Mouse (Mus musculus) MEL (cell line): Measurements from ENCODE around the gene Golga3. TPM values are rescaled to one million over a fixed set of nuclear protein-coding genes. Genes with fewer than 3 reads are reported as not detected.

Source experiments
- DNase-seq: peaks from one replicate; pipeline ENCODE4 v3.0.0; 2011; ENCODE audit warnings: low read depth, low spot score
- H3K27ac ChIP-seq: 2 replicates; pipeline ENCODE4 v1.5.1; 2012; ENCODE audit warnings: low read depth, mild to moderate bottlenecking, control low read depth, low read length, moderate library complexity; ENCODE audit not compliant: control insufficient read depth
- H3K27me3 ChIP-seq, 2 experiments: fragments of 150-350 bp in 1 of 2; sonication (generic) in 1 of 2; 2 replicates each; pipeline ENCODE4 v1.6.1; 2012; ENCODE audit warnings: low read length in 2 of 2, mild to moderate bottlenecking in 2 of 2, improper control_type of control experiment in 1 of 2, moderate library complexity in 1 of 2; ENCODE audit not compliant: insufficient read depth in 2 of 2, control insufficient read depth in 1 of 2
- H3K36me3 ChIP-seq, 2 experiments: 2 replicates each; pipeline ENCODE4 v1.6.1; 2012 to 2014; ENCODE audit warnings: low read length in 2 of 2, improper control_type of control experiment in 1 of 2, inconsistent platforms in 1 of 2, mild to moderate bottlenecking in 1 of 2; ENCODE audit not compliant: insufficient read depth in 2 of 2, control insufficient read depth in 1 of 2
- H3K4me1 ChIP-seq, 2 experiments: fragments of 150-350 bp in 1 of 2; sonication (generic) in 1 of 2; 2 replicates each; pipeline ENCODE4 v1.6.1; 2012; ENCODE audit warnings: low read length in 2 of 2, improper control_type of control experiment in 1 of 2, mild to moderate bottlenecking in 1 of 2; ENCODE audit not compliant: insufficient read depth in 2 of 2, control insufficient read depth in 1 of 2
- H3K4me3 ChIP-seq, 2 experiments: fragments of 150-350 bp in 1 of 2; sonication (generic) in 1 of 2; 2 replicates each; pipeline ENCODE4 v1.5.1; 2012; ENCODE audit warnings: low read depth in 2 of 2, low read length in 2 of 2, mild to moderate bottlenecking in 2 of 2, moderate library complexity in 2 of 2, control low read depth in 1 of 2, improper control_type of control experiment in 1 of 2; ENCODE audit not compliant: control insufficient read depth in 1 of 2, insufficient read depth in 1 of 2
- H3K79me2 ChIP-seq: 2 replicates; pipeline ENCODE4 v1.6.1; 2012; ENCODE audit warnings: mild to moderate bottlenecking, low read length, moderate library complexity; ENCODE audit not compliant: control insufficient read depth, poor library complexity, insufficient read depth
- H3K9ac ChIP-seq: 2 replicates; pipeline ENCODE4 v1.6.1; 2012; ENCODE audit warnings: low read depth, mild to moderate bottlenecking, control low read depth, low read length, moderate library complexity; ENCODE audit not compliant: control insufficient read depth, poor library complexity, severe bottlenecking
- H3K9me3 ChIP-seq: fragments of 150-350 bp; sonication (generic); replicated peaks from 2 replicates; pipeline ENCODE4 v1.6.1; 2012; ENCODE audit warnings: mild to moderate bottlenecking, low read length, improper control_type of control experiment, moderate library complexity; ENCODE audit not compliant: insufficient read depth
- BHLHE40 ChIP-seq: IDR thresholded peaks from 2 replicates; pipeline ENCODE4 v1.6.1; 2012; ENCODE audit warnings: low read depth, mild to moderate bottlenecking, inconsistent platforms, low read length, improper control_type of control experiment, borderline replicate concordance
- CHD1 ChIP-seq: IDR thresholded peaks from 2 replicates; pipeline ENCODE4 v1.6.1; 2012; ENCODE audit warnings: low read depth, mild to moderate bottlenecking, inconsistent platforms, low read length, improper control_type of control experiment
- CTCF ChIP-seq, 3 experiments: IDR thresholded peaks in 2 of 3; conservative IDR thresholded peaks in 1 of 3; 2 replicates each; pipeline ENCODE4 v1.5.1; 2011 to 2012; ENCODE audit warnings: low read length in 3 of 3, low read depth in 2 of 3, mild to moderate bottlenecking in 2 of 3, improper control_type of control experiment in 1 of 3, inconsistent platforms in 1 of 3, mixed read lengths in 1 of 3, moderate library complexity in 1 of 3; ENCODE audit not compliant: control insufficient read depth in 1 of 3, insufficient read depth in 1 of 3, poor library complexity in 1 of 3, severe bottlenecking in 1 of 3
- E2F4 ChIP-seq: IDR thresholded peaks from 2 replicates; pipeline ENCODE4 v1.6.1; 2011; ENCODE audit warnings: low read depth, low read length, improper control_type of control experiment, borderline replicate concordance
- ELF1 ChIP-seq: IDR thresholded peaks from 2 replicates; pipeline ENCODE4 v1.6.1; 2014; ENCODE audit warnings: low read depth, mild to moderate bottlenecking, inconsistent platforms, low read length, improper control_type of control experiment, moderate library complexity
- EP300 ChIP-seq, 2 experiments: IDR thresholded peaks; 2 replicates each; pipeline ENCODE4 v1.6.1; 2011; ENCODE audit warnings: improper control_type of control experiment in 2 of 2, low read length in 2 of 2, low read depth in 1 of 2, mild to moderate bottlenecking in 1 of 2
- ETS1 ChIP-seq: IDR thresholded peaks from 2 replicates; pipeline ENCODE4 v1.6.1; 2012; ENCODE audit warnings: low read depth, mild to moderate bottlenecking, inconsistent platforms, low read length, improper control_type of control experiment, moderate library complexity
- GABPA ChIP-seq: IDR thresholded peaks from 2 replicates; pipeline ENCODE4 v1.6.1; 2012; ENCODE audit warnings: low read depth, mild to moderate bottlenecking, inconsistent platforms, low read length, improper control_type of control experiment, moderate library complexity
- GATA1 ChIP-seq: IDR thresholded peaks from 2 replicates; pipeline ENCODE4 v1.6.1; 2011; ENCODE audit warnings: low read depth, low read length, improper control_type of control experiment
- HCFC1 ChIP-seq: IDR thresholded peaks from 2 replicates; pipeline ENCODE4 v1.6.1; 2012; ENCODE audit warnings: low read depth, mild to moderate bottlenecking, inconsistent platforms, low read length, improper control_type of control experiment, moderate library complexity
- KAT2A ChIP-seq: conservative IDR thresholded peaks from 2 replicates; pipeline ENCODE4 v1.6.1; 2012; ENCODE audit warnings: low read depth, low read length, improper control_type of control experiment, inconsistent platforms
- MAX ChIP-seq: IDR thresholded peaks from 2 replicates; pipeline ENCODE4 v1.6.1; 2011; ENCODE audit warnings: low read length, improper control_type of control experiment
- MAZ ChIP-seq: IDR thresholded peaks from 2 replicates; pipeline ENCODE4 v1.6.1; 2012; ENCODE audit warnings: low read depth, mild to moderate bottlenecking, inconsistent platforms, low read length, improper control_type of control experiment
- MXI1 ChIP-seq: IDR thresholded peaks from 2 replicates; pipeline ENCODE4 v1.6.1; 2011; ENCODE audit warnings: mild to moderate bottlenecking, low read depth, low read length, improper control_type of control experiment
- MYC ChIP-seq: IDR thresholded peaks from 2 replicates; pipeline ENCODE4 v1.6.1; 2011; ENCODE audit warnings: low read depth, mild to moderate bottlenecking, low read length, improper control_type of control experiment, moderate library complexity
- NELFE ChIP-seq: IDR thresholded peaks from 2 replicates; pipeline ENCODE4 v1.6.1; 2011; ENCODE audit warnings: low read depth, low read length, improper control_type of control experiment
- NRF1 ChIP-seq: IDR thresholded peaks from 2 replicates; pipeline ENCODE4 v1.6.1; 2014; ENCODE audit warnings: low read depth, mild to moderate bottlenecking, inconsistent platforms, low read length, improper control_type of control experiment, moderate library complexity; ENCODE audit not compliant: poor library complexity, insufficient read depth, severe bottlenecking
- POLR2A ChIP-seq, 2 experiments: IDR thresholded peaks; 2 replicates each; pipeline ENCODE4 v1.6.1; 2011 to 2012; ENCODE audit warnings: low read length in 2 of 2, mild to moderate bottlenecking in 2 of 2, control low read depth in 1 of 2, improper control_type of control experiment in 1 of 2, low read depth in 1 of 2, moderate library complexity in 1 of 2; ENCODE audit not compliant: control insufficient read depth in 1 of 2, insufficient read depth in 1 of 2, poor library complexity in 1 of 2
- POLR2AphosphoS2 ChIP-seq: IDR thresholded peaks from 2 replicates; pipeline ENCODE4 v1.6.1; 2011; ENCODE audit warnings: low read length, improper control_type of control experiment
- POLR2AphosphoS5 ChIP-seq: IDR thresholded peaks from 2 replicates; pipeline ENCODE4 v1.6.1; 2012; ENCODE audit warnings: low read depth, borderline replicate concordance, mild to moderate bottlenecking, inconsistent platforms, low read length, moderate library complexity, mixed read lengths
- RAD21 ChIP-seq: IDR thresholded peaks from 2 replicates; pipeline ENCODE4 v1.6.1; 2011; ENCODE audit warnings: mild to moderate bottlenecking, low read depth, low read length, improper control_type of control experiment
- SIN3A ChIP-seq: IDR thresholded peaks from 2 replicates; pipeline ENCODE4 v1.6.1; 2012; ENCODE audit warnings: low read length, improper control_type of control experiment, inconsistent platforms
- SMC3 ChIP-seq: IDR thresholded peaks from 2 replicates; pipeline ENCODE4 v1.6.1; 2011; ENCODE audit warnings: low read depth, low read length, improper control_type of control experiment
- TBP ChIP-seq: IDR thresholded peaks from 2 replicates; pipeline ENCODE4 v1.8.0; 2011; ENCODE audit warnings: low read depth, low read length, improper control_type of control experiment
- TCF12 ChIP-seq: IDR thresholded peaks from 2 replicates; pipeline ENCODE4 v1.6.1; 2014; ENCODE audit warnings: low read depth, mild to moderate bottlenecking, inconsistent platforms, low read length, improper control_type of control experiment, moderate library complexity
- USF1 ChIP-seq: IDR thresholded peaks from 2 replicates; pipeline ENCODE4 v1.6.1; 2014; ENCODE audit warnings: low read depth, mild to moderate bottlenecking, inconsistent platforms, low read length, improper control_type of control experiment, moderate library complexity
- USF2 ChIP-seq, 2 experiments: IDR thresholded peaks; 2 replicates each; pipeline ENCODE4 v1.6.1; 2011 to 2012; ENCODE audit warnings: improper control_type of control experiment in 2 of 2, low read length in 2 of 2, borderline replicate concordance in 1 of 2, inconsistent platforms in 1 of 2, low read depth in 1 of 2, mild to moderate bottlenecking in 1 of 2; ENCODE audit not compliant: insufficient read depth in 1 of 2
- ZC3H11A ChIP-seq: IDR thresholded peaks from 2 replicates; pipeline ENCODE4 v1.6.1; 2012; ENCODE audit warnings: low read depth, mild to moderate bottlenecking, inconsistent platforms, low read length, improper control_type of control experiment
- ZMIZ1 ChIP-seq: IDR thresholded peaks from 2 replicates; pipeline ENCODE4 v1.6.1; 2012; ENCODE audit warnings: low read depth, mild to moderate bottlenecking, inconsistent platforms, low read length, improper control_type of control experiment, moderate library complexity
- ZNF384 ChIP-seq: IDR thresholded peaks from 2 replicates; pipeline ENCODE4 v1.6.1; 2012; ENCODE audit warnings: low read depth, mild to moderate bottlenecking, inconsistent platforms, low read length, improper control_type of control experiment
- polyA plus RNA-seq, 2 experiments: library from polyadenylated mRNA; stranded (reverse) in 1 of 2; unstranded in 1 of 2; fragments of >175 nt in 1 of 2; fragments of >200 nt in 1 of 2; gene quantifications; 2 replicates each; pipeline versions ENCODE4 v1.2.1 to v1.2.4; 2012; ENCODE audit warnings: low replicate concordance in 2 of 2, low read depth in 1 of 2; ENCODE audit not compliant: insufficient read length in 2 of 2, insufficient read depth in 1 of 2, missing spikeins in 1 of 2
- total RNA-seq: library from RNA; depleted of rRNA; stranded (reverse); fragments of 300-350 nt; gene quantifications from 2 replicates; pipeline ENCODE4 v1.2.3, GENCODE M21; 2012

Golga3 gene
- total and polyA plus RNA-seq, 3 experiments: 17.4 to 80.3 (median 21.7) TPM

DNA sequence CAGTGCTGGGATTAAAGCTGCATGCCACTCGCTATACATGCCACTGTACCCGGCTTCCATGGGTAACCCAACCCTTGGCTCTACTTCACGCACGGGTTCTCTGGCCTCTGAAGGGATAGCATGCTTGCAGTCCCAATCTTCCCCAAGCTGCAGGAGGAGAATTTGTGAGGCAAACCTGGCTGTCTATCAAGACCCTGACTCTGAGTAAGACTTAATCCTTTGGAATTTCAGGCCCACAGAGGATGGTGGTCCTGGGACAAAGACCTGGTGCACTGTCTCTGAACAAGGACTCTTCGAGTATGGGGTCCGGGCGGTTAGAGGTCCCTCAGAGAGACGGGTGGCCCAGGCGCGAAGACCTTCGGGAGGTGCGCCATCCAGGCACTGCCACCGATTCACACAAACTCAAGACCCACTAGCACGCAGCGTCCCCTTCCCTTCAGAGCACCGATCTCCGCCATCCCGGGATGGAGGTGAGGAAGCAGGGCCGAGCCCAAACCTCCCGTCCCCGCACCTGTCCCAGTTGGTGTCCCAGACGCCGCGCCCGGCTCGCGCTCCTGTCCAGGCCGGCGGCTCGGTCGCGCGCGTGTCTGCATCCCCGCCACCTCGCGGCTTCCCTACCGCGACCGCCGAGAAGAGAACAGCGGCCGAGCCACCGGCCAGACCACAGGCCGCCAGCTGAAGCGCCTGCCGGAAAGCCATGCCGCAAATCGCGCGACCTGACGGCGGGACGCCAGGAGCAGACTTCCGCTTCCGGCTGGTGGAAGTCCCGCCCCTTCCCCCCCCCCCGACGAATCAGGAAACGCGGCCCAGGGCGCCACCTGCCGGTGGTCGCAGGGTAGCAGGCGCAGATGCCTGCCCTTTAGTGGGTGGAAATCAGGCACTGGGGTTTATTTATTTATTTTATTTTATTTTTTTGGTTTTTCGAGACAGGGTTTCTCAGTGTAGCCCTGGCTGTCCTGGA lies 92.9 kb downstream of the Golga3 start, which contains the start of gene Pgam5:
TSS of gene Pgam5 (minus strand) at position 773 of the 961 bp plus-strand sequence.
- peak; percentile 95 for DNase-seq
- Histone ChIP-seq H3K79me2 (peaks cover 25% of the 10 kb centered on the region), H3K9me3 (no peaks in the 10 kb centered on the region), H3K4me3 (peak within 1 kb of the TSS; percentile 94 to 99), H3K4me1 (peaks cover 3 to 18% of the 10 kb centered on the region in 2 experiments; a peak in 3 of 4 replicates), H3K27ac (peak within 1 kb of the TSS; percentile 47), H3K27me3 (no peaks in the 10 kb centered on the region), H3K9ac (peak within 1 kb of the TSS; percentile 93), H3K36me3 (peaks cover 6 to 18% of the 10 kb centered on the region in 2 experiments)
- TF ChIP-seq E2F4 (no peak), ETS1 (peak; percentile 47; the same call in 1 of the 2 replicates), KAT2A (peak; percentile 62; the same call in 1 of the 2 replicates), NELFE (peak; percentile 79), CHD1 (peak; percentile 64; the same call in 1 of the 2 replicates), EP300 (IDR thresholded peaks at IDR 0.05; ENCODE audit: low read depth in 1 of 2, low read length in 2 of 2) (0 out of 4 replicates have a peak, but pooled peaks of 1 of the 2 experiments have one; percentile 15), RAD21 (peak; percentile 45), SMC3 (peak; percentile 51; the same call in 1 of the 2 replicates), MAZ (peak; percentile 95), ZNF384 (peak; percentile 93), ELF1 (peak; percentile 91), USF1 (peak; percentile 25; the same call in 1 of the 2 replicates), GATA1 (no peak), POLR2AphosphoS5 (no peak), BHLHE40 (peak; percentile 40; the same call in 1 of the 2 replicates), ZMIZ1 (peak; percentile 67; the same call in 1 of the 2 replicates), POLR2A (IDR thresholded peaks at IDR 0.05; ENCODE audit: control insufficient read depth in 1 of 2, insufficient read depth in 1 of 2, low read depth in 1 of 2, low read length in 2 of 2, poor library complexity in 1 of 2) (peak; percentile 84 to 85), HCFC1 (peak; percentile 87), MYC (peak; percentile 30; the same call in 1 of the 2 replicates), CTCF (IDR thresholded peaks at IDR 0.05 in 2 of 3, conservative IDR thresholded peaks at IDR 0.05 in 1 of 3; ENCODE audit: control insufficient read depth in 1 of 3, insufficient read depth in 1 of 3, low read depth in 2 of 3, low read length in 3 of 3, poor library complexity in 1 of 3, severe bottlenecking in 1 of 3) (peak; percentile 41 to 86 (median 74)), TCF12 (peak; percentile 61), SIN3A (peak; percentile 89), MXI1 (peak; percentile 89), ZC3H11A (no peak), GABPA (no peak), NRF1 (no peak), POLR2AphosphoS2 (peak; percentile 92), USF2 (IDR thresholded peaks at IDR 0.05; ENCODE audit: borderline replicate concordance in 1 of 2, insufficient read depth in 1 of 2, low read depth in 1 of 2, low read length in 2 of 2) (no peak), TBP (peak; percentile 39; the same call in 1 of the 2 replicates), MAX (peak; percentile 58; the same call in 1 of the 2 replicates)
